ENCODE assay signal across 9 mouse cellular contexts in genomic region chr12:86158689-86159483, GRCm38 (mm10).
DNase-seq lines count a peak whose midpoint lies in the region; ATAC-seq lines count a peak whose summit lies in the region.
"Had no signal": no experiment of that assay in that cellular context is flagged by ENCODE, and none has a peak within 500 bp of the region (broad histone marks: within the 10 kb centered on the region; RNA-seq: fewer than 3 reads in every experiment).

No protein-coding gene starts in this region.

- no peak for DNase-seq in forebrain, embryonic 10.5 days (ENCODE audit: extremely low spot score, low spot score)
- no peak for DNase-seq in forebrain, embryonic 11.5 days (ENCODE audit: low spot score)
- DNase-seq in heart, adult 9 months (ENCODE audit: low spot score in 2 of 2), result peak; percentile 74 to 76
- peak; percentile 38 to 51 for DNase-seq in layer of hippocampus, postnatal 25 days (ENCODE audit: extremely low spot score in 1 of 2, low spot score in 1 of 2)
- DNase-seq in skeletal muscle tissue, adult 2 months (ENCODE audit: low read depth, low spot score), result peak; percentile 44
- DNase-seq in thymus, postnatal 4 days, result no peak

- H3K4me3 ChIP-seq in forebrain, embryonic 10.5 days, result no peak overlapping the region
- no peak overlapping the region for H3K4me3 ChIP-seq in forebrain, embryonic 11.5 days (ENCODE audit: low read depth, low read length)
- H3K4me3 ChIP-seq in embryonic facial prominence, embryonic 13.5 days, result no peak overlapping the region
- H3K4me3 ChIP-seq: stomach, embryonic 15.5 days had no signal

- H3K36me3 ChIP-seq in forebrain, embryonic 10.5 days (replicated peaks), result peaks cover 19% of the 10 kb centered on the region
- peaks cover 3% of the 10 kb centered on the region; the same call in 1 of the 2 replicates for H3K36me3 ChIP-seq in forebrain, embryonic 11.5 days (ENCODE audit: control insufficient read depth, insufficient read depth, low read length)
- peaks cover 10% of the 10 kb centered on the region; the same call in 1 of the 2 replicates for H3K36me3 ChIP-seq in embryonic facial prominence, embryonic 13.5 days
- H3K36me3 ChIP-seq: stomach, embryonic 15.5 days had no signal

- H3K9ac ChIP-seq in forebrain, embryonic 11.5 days (ENCODE audit: low read length), result no peak overlapping the region
- peak overlapping the region; percentile 4; the same call in 1 of the 2 replicates for H3K9ac ChIP-seq in embryonic facial prominence, embryonic 13.5 days
- H3K9ac ChIP-seq: stomach, embryonic 15.5 days had no signal

- H3K27me3 ChIP-seq in forebrain, embryonic 10.5 days (ENCODE audit: poor library complexity, severe bottlenecking), result peaks cover 51% of the 10 kb centered on the region
- peaks cover 4% of the 10 kb centered on the region for H3K27me3 ChIP-seq in forebrain, embryonic 11.5 days (ENCODE audit: control insufficient read depth, insufficient read depth, low read length)
- H3K27me3 ChIP-seq in embryonic facial prominence, embryonic 13.5 days, result no peaks in the 10 kb centered on the region
- H3K27me3 ChIP-seq: stomach, embryonic 15.5 days had no signal

- peak overlapping the region; percentile 68 for H3K27ac ChIP-seq in forebrain, embryonic 10.5 days
- no peak overlapping the region for H3K27ac ChIP-seq in forebrain, embryonic 11.5 days (ENCODE audit: low read depth, low read length)
- H3K27ac ChIP-seq in embryonic facial prominence, embryonic 13.5 days, result peak overlapping the region; percentile 76

- no peak for ATAC-seq in forebrain, embryonic 11.5 days (replicated peaks; ENCODE audit: low FRiP score)
- ATAC-seq in embryonic facial prominence, embryonic 13.5 days (ENCODE audit: insufficient number of reproducible peaks, insufficient read depth, low FRiP score, low TSS enrichment, low read depth), result no peak
- ATAC-seq in megakaryocyte progenitor cell, adult 5-6 weeks (replicated peaks; ENCODE audit: poor library complexity), result no peak

- 90% methylated on average over 20 of the region's 20 CpGs for WGBS in forebrain, embryonic 10.5 days
- WGBS in forebrain, embryonic 11.5 days, result 85% methylated on average over 20 of the region's 20 CpGs
- 82% methylated on average over 20 of the region's 20 CpGs for WGBS in embryonic facial prominence, embryonic 13.5 days

- H3K4me2 ChIP-seq in forebrain, embryonic 11.5 days (ENCODE audit: low read depth, low read length, severe bottlenecking), result no peak overlapping the region
- no peak overlapping the region for H3K4me2 ChIP-seq in embryonic facial prominence, embryonic 13.5 days
- H3K4me2 ChIP-seq: stomach, embryonic 15.5 days had no signal

- H3K4me1 ChIP-seq in forebrain, embryonic 10.5 days, result peaks cover 45% of the 10 kb centered on the region
- peaks cover 15% of the 10 kb centered on the region for H3K4me1 ChIP-seq in forebrain, embryonic 11.5 days (replicated peaks; ENCODE audit: control insufficient read depth, insufficient read depth, low read length)
- peaks cover 22% of the 10 kb centered on the region for H3K4me1 ChIP-seq in embryonic facial prominence, embryonic 13.5 days

- H3K9me3 ChIP-seq in forebrain, embryonic 10.5 days, result peaks cover 11% of the 10 kb centered on the region
- no peaks in the 10 kb centered on the region; the same call in 1 of the 2 replicates for H3K9me3 ChIP-seq in forebrain, embryonic 11.5 days (ENCODE audit: control insufficient read depth, low read length)
- no peaks in the 10 kb centered on the region for H3K9me3 ChIP-seq in embryonic facial prominence, embryonic 13.5 days
- H3K9me3 ChIP-seq: stomach, embryonic 15.5 days had no signal

Comparison
In these comparisons a context has a peak if more than half of its experiments do, and no peak if none do; other contexts are left out.
1. DNase-seq: peak in heart, adult 9 months (2 of 2), layer of hippocampus, postnatal 25 days (2 of 2) and skeletal muscle tissue, adult 2 months (single experiment); none in forebrain, embryonic 10.5 days (single experiment), forebrain, embryonic 11.5 days (single experiment) and thymus, postnatal 4 days (single experiment).